Mouse (Mus musculus): Measurements from ENCODE around the gene Gabbr2. TPM values are rescaled to one million over a fixed set of nuclear protein-coding genes. Genes with fewer than 3 reads are reported as not detected.

Gene Gabbr2
- polyA plus RNA-seq, 1 experiment: not detected

DNA sequence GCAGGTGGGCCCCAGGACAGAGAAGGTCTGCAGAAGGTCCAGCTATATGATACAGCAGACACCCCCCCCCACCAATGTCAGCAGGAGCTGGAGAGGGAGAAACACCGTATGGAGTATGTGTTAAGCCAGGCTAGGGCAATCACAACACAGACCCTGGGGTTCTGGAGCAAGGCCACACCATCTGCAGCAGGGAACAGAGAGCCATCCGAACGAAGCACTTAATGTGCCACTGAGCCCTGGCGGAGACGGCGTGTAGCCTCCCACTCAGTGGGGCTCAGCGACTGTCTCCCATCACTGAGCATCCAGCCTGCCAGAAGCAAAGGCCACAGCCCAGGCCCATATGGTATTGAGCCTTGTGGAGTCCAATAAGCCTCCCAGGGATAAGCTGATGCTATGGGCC is 33.7 kb downstream of the Gabbr2 start:
- no peaks in the 10 kb centered on the region for H3K4me1 ChIP-seq (ENCODE audit: control insufficient read depth, insufficient read depth, low read length)
- H3K27me3 ChIP-seq (ENCODE audit: control insufficient read depth, insufficient read depth, low read length, poor library complexity, severe bottlenecking): no peaks in the 10 kb centered on the region
- H3K27ac ChIP-seq (ENCODE audit: insufficient read depth, low read length): no peak overlapping the region
- no peak overlapping the region for H3K9ac ChIP-seq (ENCODE audit: low read depth, poor library complexity, severe bottlenecking)
- no peaks in the 10 kb centered on the region for H3K36me3 ChIP-seq (ENCODE audit: control insufficient read depth, insufficient read depth, low read length, poor library complexity, severe bottlenecking)
- TF ChIP-seq POLR2A (IDR thresholded peaks at IDR 0.05; ENCODE audit: insufficient read depth, low read length) (no peak), EP300 (IDR thresholded peaks at IDR 0.05; ENCODE audit: insufficient read depth, low read depth, low read length) (no peak)
- no peaks in the 10 kb centered on the region for H3K9me3 ChIP-seq (replicated peaks; ENCODE audit: control insufficient read depth, insufficient read depth, low read length, poor library complexity, severe bottlenecking)
- H3K4me3 ChIP-seq (ENCODE audit: low read depth, low read length): no peak overlapping the region

DNA sequence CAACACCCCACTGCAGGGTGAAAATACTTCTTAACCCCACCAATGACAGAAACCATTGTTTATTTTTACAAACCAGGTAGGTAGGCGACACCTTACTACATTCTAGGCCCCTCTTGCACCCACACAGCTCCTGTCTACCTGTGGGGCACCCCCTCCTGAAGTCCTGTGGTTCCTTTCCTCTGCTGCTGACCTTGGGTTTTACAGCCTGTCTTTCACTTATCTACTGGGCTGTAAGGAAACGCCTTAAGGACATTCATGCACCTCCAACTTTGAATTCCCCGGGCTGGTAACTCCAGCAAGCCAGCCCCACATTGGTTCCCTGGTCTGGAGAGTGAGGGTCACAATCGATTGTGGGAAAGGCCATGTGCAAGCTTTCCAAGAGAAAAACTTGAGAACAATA is 34.7 kb downstream of the Gabbr2 start:
- no peak for TF ChIP-seq EP300 (IDR thresholded peaks at IDR 0.05; ENCODE audit: insufficient read depth, low read depth, low read length)
- TF ChIP-seq POLR2A (IDR thresholded peaks at IDR 0.05; ENCODE audit: insufficient read depth, low read length): no peak
- TF ChIP-seq CTCF (IDR thresholded peaks at IDR 0.05; ENCODE audit: low read depth, low read length): no peak
- Histone ChIP-seq H3K36me3 (ENCODE audit: control insufficient read depth, insufficient read depth, low read length, poor library complexity, severe bottlenecking) (no peaks in the 10 kb centered on the region), H3K9me3 (replicated peaks; ENCODE audit: control insufficient read depth, insufficient read depth, low read length, poor library complexity, severe bottlenecking) (no peaks in the 10 kb centered on the region), H3K9ac (ENCODE audit: low read depth, poor library complexity, severe bottlenecking) (no peak overlapping the region), H3K27ac (ENCODE audit: insufficient read depth, low read length) (no peak overlapping the region), H3K4me3 (ENCODE audit: low read depth, low read length) (no peak overlapping the region), H3K27me3 (ENCODE audit: control insufficient read depth, insufficient read depth, low read length, poor library complexity, severe bottlenecking) (no peaks in the 10 kb centered on the region), H3K4me1 (ENCODE audit: control insufficient read depth, insufficient read depth, low read length) (no peaks in the 10 kb centered on the region)

DNA sequence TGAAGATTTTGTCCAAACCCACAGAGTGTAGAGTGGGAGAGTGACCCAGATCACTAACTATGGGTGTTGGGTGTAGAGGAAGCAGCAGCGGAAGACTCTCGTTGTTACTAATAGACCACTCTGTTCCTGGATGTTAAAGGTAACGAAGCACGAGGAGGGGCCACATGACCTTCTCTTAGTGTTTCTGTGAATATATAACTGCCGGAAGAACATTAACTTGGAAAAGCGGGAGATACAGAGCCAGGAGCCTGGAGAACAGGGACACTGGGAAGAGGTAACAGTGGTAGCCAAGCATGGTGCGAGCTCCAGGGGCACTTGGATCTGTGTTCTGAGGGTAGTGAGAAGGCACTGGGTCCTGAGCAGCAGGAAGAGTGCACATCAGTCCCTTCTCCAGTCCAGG is 38.7 kb downstream of the Gabbr2 start:
- no peak overlapping the region for H3K4me3 ChIP-seq (ENCODE audit: low read depth, low read length)
- no peaks in the 10 kb centered on the region for H3K4me1 ChIP-seq (ENCODE audit: control insufficient read depth, insufficient read depth, low read length)
- H3K27me3 ChIP-seq (ENCODE audit: control insufficient read depth, insufficient read depth, low read length, poor library complexity, severe bottlenecking): no peaks in the 10 kb centered on the region
- H3K27ac ChIP-seq (ENCODE audit: insufficient read depth, low read length): no peak overlapping the region
- no peaks in the 10 kb centered on the region for H3K9me3 ChIP-seq (replicated peaks; ENCODE audit: control insufficient read depth, insufficient read depth, low read length, poor library complexity, severe bottlenecking)
- TF ChIP-seq EP300 (IDR thresholded peaks at IDR 0.05; ENCODE audit: insufficient read depth, low read depth, low read length): no peak
- no peak for TF ChIP-seq CTCF (IDR thresholded peaks at IDR 0.05; ENCODE audit: low read depth, low read length)
- no peak for TF ChIP-seq POLR2A (IDR thresholded peaks at IDR 0.05; ENCODE audit: insufficient read depth, low read length)
- no peaks in the 10 kb centered on the region for H3K36me3 ChIP-seq (ENCODE audit: control insufficient read depth, insufficient read depth, low read length, poor library complexity, severe bottlenecking)
- H3K9ac ChIP-seq (ENCODE audit: low read depth, poor library complexity, severe bottlenecking): no peak overlapping the region

DNA sequence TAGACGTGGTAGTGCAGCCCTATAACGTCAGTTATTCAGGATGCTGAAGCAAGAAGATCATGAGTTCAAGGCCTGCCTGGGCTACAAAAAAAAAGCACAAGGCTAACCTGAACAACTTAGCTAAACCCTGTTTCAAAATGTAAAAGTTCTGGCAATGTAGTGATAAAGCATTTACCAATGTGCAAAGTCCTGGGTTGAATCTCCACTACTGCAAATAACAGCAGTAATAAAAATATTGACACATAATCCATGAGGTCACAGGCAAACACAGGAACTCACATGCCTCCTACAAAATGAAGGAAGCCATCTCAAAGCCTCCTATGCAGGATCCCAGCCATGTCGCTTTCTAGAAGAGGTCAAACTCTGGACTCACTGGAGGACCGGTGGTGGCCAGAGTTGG is 39.1 kb downstream of the Gabbr2 start:
- Histone ChIP-seq H3K36me3 (ENCODE audit: control insufficient read depth, insufficient read depth, low read length, poor library complexity, severe bottlenecking) (no peaks in the 10 kb centered on the region), H3K9ac (ENCODE audit: low read depth, poor library complexity, severe bottlenecking) (no peak overlapping the region), H3K4me1 (ENCODE audit: control insufficient read depth, insufficient read depth, low read length) (no peaks in the 10 kb centered on the region), H3K27me3 (ENCODE audit: control insufficient read depth, insufficient read depth, low read length, poor library complexity, severe bottlenecking) (no peaks in the 10 kb centered on the region), H3K27ac (ENCODE audit: insufficient read depth, low read length) (no peak overlapping the region), H3K9me3 (replicated peaks; ENCODE audit: control insufficient read depth, insufficient read depth, low read length, poor library complexity, severe bottlenecking) (no peaks in the 10 kb centered on the region), H3K4me3 (ENCODE audit: low read depth, low read length) (no peak overlapping the region)
- TF ChIP-seq POLR2A (IDR thresholded peaks at IDR 0.05; ENCODE audit: insufficient read depth, low read length) (no peak), CTCF (IDR thresholded peaks at IDR 0.05; ENCODE audit: low read depth, low read length) (no peak), EP300 (IDR thresholded peaks at IDR 0.05; ENCODE audit: insufficient read depth, low read depth, low read length) (no peak)

DNA sequence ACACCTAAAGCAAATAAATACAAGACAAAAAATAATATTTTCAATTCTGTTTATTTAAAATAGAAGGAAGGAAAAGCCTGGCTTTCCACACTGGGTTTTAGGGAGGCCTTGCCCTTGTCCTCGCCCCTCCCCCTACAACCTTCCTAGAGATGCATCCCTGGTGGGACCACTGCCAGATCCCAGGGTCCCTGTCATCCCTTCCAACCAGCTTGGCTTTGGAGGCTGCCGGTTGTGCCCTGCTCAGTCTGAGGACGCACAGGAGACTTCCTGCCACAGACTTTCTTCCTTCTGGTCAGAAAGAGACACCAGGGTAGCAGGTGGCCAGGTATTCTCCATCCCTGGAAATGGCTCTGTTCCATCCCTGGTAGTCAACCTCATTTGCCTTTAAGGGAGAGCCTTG is 57.4 kb downstream of the Gabbr2 start:
- Histone ChIP-seq H3K4me3 (ENCODE audit: low read depth, low read length) (no peak overlapping the region), H3K27ac (ENCODE audit: insufficient read depth, low read length) (no peak overlapping the region), H3K27me3 (ENCODE audit: control insufficient read depth, insufficient read depth, low read length, poor library complexity, severe bottlenecking) (no peaks in the 10 kb centered on the region), H3K4me1 (ENCODE audit: control insufficient read depth, insufficient read depth, low read length) (no peaks in the 10 kb centered on the region), H3K36me3 (ENCODE audit: control insufficient read depth, insufficient read depth, low read length, poor library complexity, severe bottlenecking) (no peaks in the 10 kb centered on the region), H3K9me3 (replicated peaks; ENCODE audit: control insufficient read depth, insufficient read depth, low read length, poor library complexity, severe bottlenecking) (no peaks in the 10 kb centered on the region), H3K9ac (ENCODE audit: low read depth, poor library complexity, severe bottlenecking) (no peak overlapping the region)
- no peak for TF ChIP-seq POLR2A (IDR thresholded peaks at IDR 0.05; ENCODE audit: insufficient read depth, low read length)
- no peak for TF ChIP-seq EP300 (IDR thresholded peaks at IDR 0.05; ENCODE audit: insufficient read depth, low read depth, low read length)
- no peak for TF ChIP-seq CTCF (IDR thresholded peaks at IDR 0.05; ENCODE audit: low read depth, low read length)

DNA sequence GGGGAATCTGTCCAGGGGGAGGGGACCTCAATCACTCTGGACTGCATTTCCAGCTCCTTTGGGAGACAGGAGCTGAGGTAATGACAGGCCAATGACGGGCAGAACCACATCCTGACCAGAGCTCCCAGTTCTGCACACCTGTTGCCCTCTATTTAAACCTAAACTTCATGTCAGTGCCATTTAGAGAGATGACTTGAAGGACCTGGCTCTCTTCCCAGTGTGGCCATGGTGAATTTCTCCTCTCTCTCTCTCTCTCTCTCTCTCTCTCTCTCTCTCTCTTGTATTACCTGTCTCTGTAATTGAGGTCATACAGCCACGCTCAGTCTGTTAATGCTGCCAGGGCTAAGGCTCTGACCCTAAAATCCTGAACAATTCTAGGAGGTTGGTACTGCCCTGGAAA is 58.1 kb downstream of the Gabbr2 start:
- no peaks in the 10 kb centered on the region for H3K9me3 ChIP-seq (replicated peaks; ENCODE audit: control insufficient read depth, insufficient read depth, low read length, poor library complexity, severe bottlenecking)
- no peaks in the 10 kb centered on the region for H3K36me3 ChIP-seq (ENCODE audit: control insufficient read depth, insufficient read depth, low read length, poor library complexity, severe bottlenecking)
- H3K9ac ChIP-seq (ENCODE audit: low read depth, poor library complexity, severe bottlenecking): no peak overlapping the region
- H3K27me3 ChIP-seq (ENCODE audit: control insufficient read depth, insufficient read depth, low read length, poor library complexity, severe bottlenecking): no peaks in the 10 kb centered on the region
- H3K4me1 ChIP-seq (ENCODE audit: control insufficient read depth, insufficient read depth, low read length): no peaks in the 10 kb centered on the region
- TF ChIP-seq POLR2A (IDR thresholded peaks at IDR 0.05; ENCODE audit: insufficient read depth, low read length) (no peak), CTCF (IDR thresholded peaks at IDR 0.05; ENCODE audit: low read depth, low read length) (no peak), EP300 (IDR thresholded peaks at IDR 0.05; ENCODE audit: insufficient read depth, low read depth, low read length) (no peak)
- no peak overlapping the region for H3K4me3 ChIP-seq (ENCODE audit: low read depth, low read length)
- no peak overlapping the region for H3K27ac ChIP-seq (ENCODE audit: insufficient read depth, low read length)

Measured in ES-Bruce4 (cell line).